Mouse (Mus musculus) embryonic fibroblast, embryonic 13.5 days (primary cell): ENCODE data around the gene Hvcn1.

Experiments
- CTCF ChIP-seq: IDR thresholded peaks from 2 replicates; pipeline ENCODE4 v1.5.1; 2011; ENCODE audit warnings: mild to moderate bottlenecking, control low read depth, low read length, moderate library complexity, borderline replicate concordance; ENCODE audit not compliant: insufficient read depth
- POLR2A ChIP-seq: IDR thresholded peaks from 2 replicates; pipeline ENCODE4 v1.6.1; 2011; ENCODE audit warnings: low read depth, mild to moderate bottlenecking, control low read depth, low read length, moderate library complexity

- TF ChIP-seq CTCF (no peak), POLR2A (no peak)
Observed at GRCm38 (mm10) chr5:122262104-122262503, 55.5 kb downstream of the Hvcn1 start.
